Mouse (Mus musculus): Measurements from ENCODE around the gene Zfp335.

The Zfp335 gene

GRCm38 (mm10) chr2:164873621-164874020 lies 37.9 kb downstream of the Zfp335 start:
- CTCF ChIA-PET: interaction anchor here (0.6 kb wide), 1 partner anchor 135 kb away, joined by 14 read pairs; no protein-coding TSS in a partner anchor

GRCm38 (mm10) chr2:164871602-164872303 lies 39.8 kb downstream of the Zfp335 start:
- CTCF ChIA-PET: no interaction called here

GRCm38 (mm10) chr2:164868491-164868890 lies 43.1 kb downstream of the Zfp335 start:
- CTCF ChIA-PET: no interaction called here

- CTCF ChIA-PET: interaction anchor here (1.4 kb wide), 2 partner anchors 10 to 11 kb away, joined by 3 to 4 read pairs; partner anchors contain the start of gene Pltp
Observed at GRCm38 (mm10) chr2:164867566-164867965, 44.0 kb downstream of the Zfp335 start.

GRCm38 (mm10) chr2:164866741-164867551 lies 44.6 kb downstream of the Zfp335 start:
- CTCF ChIA-PET: interaction anchor here (0.6 to 1.4 kb wide), 3 partner anchors 9 to 12 kb away, joined by 3 to 4 read pairs (median 3); partner anchors contain the start of gene Pltp

- CTCF ChIA-PET: interaction anchor here (0.6 kb wide), 1 partner anchor 30 kb away, joined by 3 read pairs; no protein-coding TSS in a partner anchor
Observed at GRCm38 (mm10) chr2:164864593-164864992, 47.0 kb downstream of the Zfp335 start.

GRCm38 (mm10) chr2:164863411-164863810 lies 48.1 kb downstream of the Zfp335 start:
- CTCF ChIA-PET: interaction anchor here (0.6 to 0.7 kb wide), 2 partner anchors 85 to 1106 kb away, joined by 3 to 6 read pairs; no protein-coding TSS in a partner anchor

- CTCF ChIA-PET: no interaction called here
Observed at GRCm38 (mm10) chr2:164862179-164862861, 49.2 kb downstream of the Zfp335 start.

- CTCF ChIA-PET: no interaction called here
Observed at GRCm38 (mm10) chr2:164861094-164861493, 50.5 kb downstream of the Zfp335 start.

- CTCF ChIA-PET: interaction anchor here (0.6 to 1.2 kb wide), 3 partner anchors 18 to 173 kb away, joined by 3 to 5 read pairs (median 3); no protein-coding TSS in a partner anchor
Observed at GRCm38 (mm10) chr2:164859640-164860432, 51.7 kb downstream of the Zfp335 start.

- CTCF ChIA-PET: interaction anchor here (0.5 to 1.2 kb wide), 2 partner anchors 19 to 57 kb away, joined by 3 to 4 read pairs; no protein-coding TSS in a partner anchor
Observed at GRCm38 (mm10) chr2:164859155-164859554, 52.4 kb downstream of the Zfp335 start.

GRCm38 (mm10) chr2:164857842-164858553 lies 53.6 kb downstream of the Zfp335 start:
- CTCF ChIA-PET: interaction anchor here (1.2 kb wide), 2 partner anchors 9 to 20 kb away, joined by 3 to 4 read pairs; no protein-coding TSS in a partner anchor

- CTCF ChIA-PET: interaction anchor here (1.2 kb wide), 1 partner anchor 10 kb away, joined by 4 read pairs; no protein-coding TSS in a partner anchor
Observed at GRCm38 (mm10) chr2:164857101-164857821, 54.3 kb downstream of the Zfp335 start, which contains the start of gene Pltp. Pltp (minus strand) TSS chr2:164857711.

GRCm38 (mm10) chr2:164856309-164857100 lies 55.1 kb downstream of the Zfp335 start:
- CTCF ChIA-PET: interaction anchor here (0.6 kb wide), 1 partner anchor 24 kb away, joined by 4 read pairs; no protein-coding TSS in a partner anchor

GRCm38 (mm10) chr2:164855572-164855971 lies 56.0 kb downstream of the Zfp335 start:
- CTCF ChIA-PET: interaction anchor here (0.6 kb wide), 2 partner anchors 25 to 61 kb away, joined by 3 to 4 read pairs; no protein-coding TSS in a partner anchor

- CTCF ChIA-PET: interaction anchor here (0.6 kb wide), 2 partner anchors 26 to 68 kb away, joined by 3 read pairs; no protein-coding TSS in a partner anchor
Observed at GRCm38 (mm10) chr2:164850061-164850460, 61.5 kb downstream of the Zfp335 start.

- CTCF ChIA-PET: interaction anchor here (0.6 to 0.7 kb wide), 2 partner anchors 16 to 1707 kb away, joined by 3 to 5 read pairs; no protein-coding TSS in a partner anchor
Observed at GRCm38 (mm10) chr2:164845782-164846181, 65.8 kb downstream of the Zfp335 start.

Data from spleen, embryonic (tissue).